Mouse (Mus musculus) lung, adult 2 months (tissue): ENCODE measurements at regions not wholly inside any gene's neighbourhood (a gene's known extent, or its start where the extent isn't known, plus 50 kb on each side); places are given as distances from the start of the nearest gene placed in this dataset.

ENCODE experiments used
- CTCF ChIP-seq: fragments of 200-500 bp; IDR thresholded peaks from 2 replicates; pipeline ENCODE4 v1.5.1; 2011; ENCODE audit warnings: mild to moderate bottlenecking, low read length, control low read depth; ENCODE audit not compliant: insufficient read depth
- POLR2A ChIP-seq: fragments of 200-500 bp; IDR thresholded peaks from 2 replicates; pipeline ENCODE4 v1.6.1; 2011; ENCODE audit warnings: low read depth, mild to moderate bottlenecking, control low read depth, low read length, borderline replicate concordance; ENCODE audit errors: extremely low read depth

DNA sequence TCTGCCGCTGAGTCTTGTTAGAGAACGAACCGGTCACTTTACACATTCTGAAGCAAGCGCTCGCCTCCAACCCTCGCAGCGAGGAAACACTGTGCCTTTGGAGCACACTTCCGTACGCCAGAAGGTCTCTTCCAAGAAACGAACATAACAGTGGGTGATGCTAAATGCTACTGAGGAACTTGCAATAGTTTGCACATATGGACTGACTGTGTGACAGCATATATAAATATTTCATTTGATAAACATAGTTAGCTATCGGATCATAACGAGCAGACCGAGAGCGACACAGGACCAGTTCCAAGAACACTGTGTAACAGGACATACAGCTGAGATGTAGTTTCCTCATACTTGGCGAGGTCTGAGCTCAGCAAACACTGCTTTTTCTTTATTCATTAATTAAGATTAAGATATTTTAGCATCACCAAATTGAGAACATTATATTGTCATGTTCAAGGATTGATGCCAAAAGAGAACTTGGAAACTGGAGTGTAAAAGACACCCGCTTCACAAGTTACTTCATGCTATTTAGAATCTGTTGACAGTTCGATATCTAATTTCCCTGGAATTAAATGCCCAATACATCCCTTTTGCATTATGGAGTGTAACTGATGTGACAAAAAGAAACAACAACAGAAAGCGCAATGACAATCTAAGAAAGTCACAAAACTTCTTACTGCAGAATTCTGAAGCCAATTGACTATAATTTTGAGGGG is 314.3 kb upstream of the Nrip1 start:
- TF ChIP-seq CTCF (no peak), POLR2A (no peak)
